Comparison of ENCODE assay signal across 26 mouse cellular contexts in genomic region chr9:51306351-51306750, GRCm38 (mm10). TPM values are rescaled to one million over a fixed set of nuclear protein-coding genes. Genes with fewer than 3 reads are reported as not detected.
A peak's percentile ranks its signal among the peaks of the same experiment; 100 is the strongest.
DNase-seq lines count a peak whose midpoint lies in the region; ATAC-seq and TF ChIP-seq lines count a peak whose summit lies in the region.
"Had no signal": no experiment of that assay in that cellular context is flagged by ENCODE, and none has a peak within 500 bp of the region (broad histone marks: within the 10 kb centered on the region; RNA-seq: fewer than 3 reads in every experiment).

No protein-coding gene starts in this region.

- TF ChIP-seq POLR2A in liver, adult 2 months (IDR thresholded peaks at IDR 0.05; ENCODE audit: extremely low read depth, insufficient read depth, low read length): no peak
- no peak for TF ChIP-seq POLR2A in CH12.LX (IDR thresholded peaks at IDR 0.05; ENCODE audit: low read depth, low read length)

- no peak overlapping the region for H3K4me2 ChIP-seq in liver, embryonic 12.5 days
- H3K4me2 ChIP-seq in CH12.LX (ENCODE audit: insufficient read depth, low read depth, poor library complexity, severe bottlenecking): no peak overlapping the region

- H3K27ac ChIP-seq in layer of hippocampus, adult 2 months: peak overlapping the region; percentile 83; the same call in 1 of the 2 replicates
- H3K27ac ChIP-seq in liver, adult 2 months (replicated peaks; ENCODE audit: insufficient read depth, low read depth, low read length): no peak overlapping the region
- no peak overlapping the region for H3K27ac ChIP-seq in liver, embryonic 12.5 days
- no peak overlapping the region for H3K27ac ChIP-seq in CH12.LX (ENCODE audit: insufficient read depth, low read depth)

- H3K4me1 ChIP-seq in liver, adult 2 months (ENCODE audit: control insufficient read depth, insufficient read depth, low read length): no peaks in the 10 kb centered on the region
- no peaks in the 10 kb centered on the region for H3K4me1 ChIP-seq in liver, embryonic 12.5 days
- peaks cover 8 to 79% of the 10 kb centered on the region in 2 experiments for H3K4me1 ChIP-seq in CH12.LX (ENCODE audit: control insufficient read depth in 1 of 2, insufficient read depth in 2 of 2)

- ATAC-seq in liver, embryonic 12.5 days: no peak
- ATAC-seq: activated CD4-positive, CD25-positive, alpha-beta regulatory T cell, adult 4 months; CD4-positive, CD25-positive, alpha-beta regulatory T cell, adult 4 months; Patski had no signal

- H3K36me3 ChIP-seq in liver, adult 2 months (ENCODE audit: control insufficient read depth, insufficient read depth, low read length): no peaks in the 10 kb centered on the region
- H3K36me3 ChIP-seq in liver, embryonic 12.5 days: no peaks in the 10 kb centered on the region
- peaks cover 66 to 88% of the 10 kb centered on the region in 2 experiments for H3K36me3 ChIP-seq in CH12.LX (replicated peaks in 1 of 2; ENCODE audit: control insufficient read depth in 1 of 2, insufficient read depth in 1 of 2, low read length in 1 of 2)
- H3K36me3 ChIP-seq: G1E had no signal

- H3K27me3 ChIP-seq in liver, adult 2 months (ENCODE audit: control insufficient read depth, insufficient read depth, low read length): no peaks in the 10 kb centered on the region
- H3K27me3 ChIP-seq in liver, embryonic 12.5 days (replicated peaks): no peaks in the 10 kb centered on the region
- no peaks in the 10 kb centered on the region for H3K27me3 ChIP-seq in CH12.LX (replicated peaks)

- H3K79me2 ChIP-seq in liver, adult 2 months (ENCODE audit: control insufficient read depth, insufficient read depth, low read length): no peaks in the 10 kb centered on the region
- peaks cover 64% of the 10 kb centered on the region for H3K79me2 ChIP-seq in CH12.LX (replicated peaks; ENCODE audit: control insufficient read depth, extremely low read depth, insufficient read depth, poor library complexity, severe bottlenecking)

- TF ChIP-seq EP300 in CH12.LX (IDR thresholded peaks at IDR 0.05; ENCODE audit: low read length): no peak

- no peak overlapping the region for H3K4me3 ChIP-seq in layer of hippocampus, adult 2 months
- H3K4me3 ChIP-seq in liver, adult 2 months (ENCODE audit: insufficient read depth, low read depth, low read length): no peak overlapping the region
- no peak overlapping the region for H3K4me3 ChIP-seq in liver, embryonic 12.5 days
- H3K4me3 ChIP-seq in CH12.LX (replicated peaks in 1 of 3; ENCODE audit: low read depth in 2 of 3, low read length in 2 of 3, poor library complexity in 1 of 3): no peak overlapping the region

- H3K9ac ChIP-seq in liver, adult 2 months (ENCODE audit: low read depth, low read length): no peak overlapping the region
- no peak overlapping the region for H3K9ac ChIP-seq in liver, embryonic 12.5 days
- no peak overlapping the region for H3K9ac ChIP-seq in CH12.LX (ENCODE audit: insufficient read depth, low read depth)

- dilution Hi-C loops in CH12.LX (cut with MboI; ENCODE audit: extremely low pct_ligation_motif_present, extremely low pct_unique_long_range_greater_than_20kb, low sequenced_read_pairs): no loop called here

- TF ChIP-seq RAD21 in CH12.LX (IDR thresholded peaks at IDR 0.05; ENCODE audit: low read depth, low read length): no peak

- in situ Hi-C loops in CH12.LX (cut with MboI; ENCODE audit: low pct_ligation_motif_present, low pct_unique_long_range_greater_than_20kb, low sequenced_read_pairs): no loop called here

- DNase-seq in layer of hippocampus, adult 2 months (ENCODE audit: low spot score in 2 of 2): no peak
- no peak for DNase-seq in layer of hippocampus, adult 9-11 months
- DNase-seq in liver, adult 2 months (ENCODE audit: extremely low read depth, low read depth, low spot score): peak; percentile 74
- DNase-seq in CH12.LX (ENCODE audit: extremely low read depth): no peak
- no peak for DNase-seq in cerebellum, adult 8-10 months
- DNase-seq: adrenal gland, adult 2 months; adrenal gland, adult 8-10 months; adrenal gland, postnatal 10 days; adrenal gland, postnatal 14 days; adrenal gland, postnatal 25 days; adrenal gland, postnatal 36 days; B cell, adult 2 months; cerebellum, adult 11 months; cerebellum, adult 11-12 months; cerebellum, adult 18-20 months; cerebellum, adult 2 months had no signal

- no peak for TF ChIP-seq CTCF in layer of hippocampus, adult 2 months (conservative IDR thresholded peaks at IDR 0.05)
- TF ChIP-seq CTCF in liver, adult 2 months (IDR thresholded peaks at IDR 0.05; ENCODE audit: low read depth, low read length): no peak
- TF ChIP-seq CTCF in CH12.LX (conservative IDR thresholded peaks at IDR 0.05 in 1 of 2, IDR thresholded peaks at IDR 0.05 in 1 of 2; ENCODE audit: low read depth in 2 of 2, low read length in 2 of 2): no peak

- H3K9me3 ChIP-seq in liver, embryonic 12.5 days (replicated peaks): no peaks in the 10 kb centered on the region
- H3K9me3 ChIP-seq in CH12.LX (replicated peaks; ENCODE audit: low read length): no peaks in the 10 kb centered on the region
- H3K9me3 ChIP-seq: G1E had no signal

- 32% methylated on average over 3 of the region's 3 CpGs for WGBS in liver, adult 2 months
- WGBS in liver, embryonic 12.5 days (ENCODE audit: insufficient replicate concordance): 75% methylated on average over 3 of the region's 3 CpGs

TF ChIP-seq in CH12.LX, 34 proteins besides CTCF, POLR2A, EP300 and RAD21:
- TF ChIP-seq POLR2AphosphoS2 (IDR thresholded peaks at IDR 0.05; ENCODE audit: low read depth, low read length) (no peak), NRF1 (IDR thresholded peaks at IDR 0.05; ENCODE audit: low read depth, low read length) (no peak), BHLHE40 (IDR thresholded peaks at IDR 0.05; ENCODE audit: low read depth, low read length) (no peak), ZNF384 (IDR thresholded peaks at IDR 0.05; ENCODE audit: low read depth, low read length) (peak; percentile 54; the same call in 1 of the 2 replicates), JUND (conservative IDR thresholded peaks at IDR 0.05; ENCODE audit: low read depth, low read length) (no peak), SIN3A (IDR thresholded peaks at IDR 0.05; ENCODE audit: low read length) (no peak), CHD1 (IDR thresholded peaks at IDR 0.05; ENCODE audit: low read depth, low read length) (no peak), TCF12 (IDR thresholded peaks at IDR 0.05; ENCODE audit: low read depth, low read length) (no peak), ZMIZ1 (IDR thresholded peaks at IDR 0.05; ENCODE audit: low read depth, low read length) (no peak)
TF ChIP-seq in CH12.LX: peak in this region for 1.

RNA-seq across cellular contexts. Expression of gene 1810046K07Rik, which starts 22.4 kb away (rescaled TPM):
- total RNA-seq in layer of hippocampus, adult 2 months (2021): not detected
- 3.2 and 4.0 TPM in 2 replicates for total RNA-seq in liver, adult 2 months (2014; rRNA removed)
- 11.3 and 22.4 TPM in 2 replicates for polyA plus RNA-seq in liver, adult 2 months (2012; rRNA removed)
- polyA plus RNA-seq in liver, embryonic 12.5 days (2016; fragmentation: Nextera tagmentation; extraction: Ambion mirVana): not detected in 2 replicates
- 26.4 and 33.4 TPM in 2 replicates for total RNA-seq in CH12.LX (2012; rRNA removed)
- total RNA-seq in CH12.LX (2014; rRNA removed): 49.0 and 59.9 TPM in 2 replicates
- 179 and 188 TPM in 2 replicates for polyA plus RNA-seq in CH12.LX (2012; ENCODE audit: insufficient read length, low read depth)
- total RNA-seq: adrenal gland, adult 18-20 months; adrenal gland, adult 2 months; adrenal gland, postnatal 25 days; adrenal gland, postnatal 36 days; ES-E14; G1E; MEL had no signal
- polyA plus RNA-seq: activated CD4-positive, CD25-positive, alpha-beta regulatory T cell, adult 4 months; adrenal gland, adult 2 months; brain, embryonic 14.5 days; C2C12; CD4-positive, CD25-positive, alpha-beta regulatory T cell, adult 4 months; cerebellum, adult 2 months; G1E; Patski had no signal

RNA-seq across cellular contexts. Expression of gene Colca2, which starts 28.0 kb away (rescaled TPM):
- total RNA-seq in layer of hippocampus, adult 2 months (2021): 1 to 10 TPM in 1 of 2 experiments, under 1 TPM in 1; 0.38 to 1.1 TPM
- total RNA-seq in liver, adult 2 months (2014; rRNA removed): 0.07 and 0.09 TPM in 2 replicates
- polyA plus RNA-seq in liver, adult 2 months (2012; rRNA removed): 0.09 and 0.45 TPM in 2 replicates
- polyA plus RNA-seq in liver, embryonic 12.5 days (2016; fragmentation: Nextera tagmentation; extraction: Ambion mirVana): 0.50 and 0.68 TPM in 2 replicates
- total RNA-seq in CH12.LX (2012; rRNA removed): 0.25 TPM in 1 of 2 replicates, not detected in the other
- 0.26 TPM in 1 of 2 replicates, not detected in the other for total RNA-seq in CH12.LX (2014; rRNA removed)
- polyA plus RNA-seq in CH12.LX (2012; ENCODE audit: insufficient read length, low read depth): 0.97 and 1.1 TPM in 2 replicates
- total RNA-seq: MEL had no signal
- polyA plus RNA-seq: activated CD4-positive, CD25-positive, alpha-beta regulatory T cell, adult 4 months; G1E had no signal
